Mouse (Mus musculus) CD8-positive naive resting alpha-beta T cell, adult 2 months (primary cell): ENCODE data around the gene Nlrc4.
"Not testable (repeated sequence)": the region's sequence is repeated elsewhere in the genome, so short reads cannot be mapped to it uniquely, and the experiment has no call there.

Experiments
- DNase-seq, 2 experiments: peaks; one replicate each; pipeline ENCODE4 v3.0.0; 2022; ENCODE audit warnings: low read depth in 2 of 2, low spot score in 2 of 2

Nlrc4 gene

GRCm38 (mm10) chr17:74458711-74459408 lies at the start of gene Nlrc4:
TSS of gene Nlrc4 (minus strand) at chr17:74459142.
- DNase-seq, result no peak

DNA sequence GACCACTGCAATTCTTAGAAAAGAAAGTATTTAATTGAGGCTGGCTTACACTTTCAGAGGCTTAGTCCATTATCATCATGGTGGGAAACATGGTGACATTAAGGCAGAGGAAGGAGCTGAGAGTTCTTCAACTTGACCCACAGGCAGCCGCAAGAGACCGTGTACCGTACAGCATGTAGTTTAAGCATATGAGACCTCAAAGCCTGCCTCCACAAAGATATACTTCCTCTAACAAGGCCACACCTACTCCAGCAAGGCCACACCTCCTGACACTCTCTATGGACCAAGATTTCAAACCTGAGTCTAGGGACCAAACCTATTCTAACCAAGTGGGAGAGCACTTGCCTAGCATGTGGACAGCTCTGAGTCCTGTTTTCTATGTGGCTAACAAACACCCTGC lies 49.7 kb upstream of the Nlrc4 start:
- no peak for DNase-seq

DNA sequence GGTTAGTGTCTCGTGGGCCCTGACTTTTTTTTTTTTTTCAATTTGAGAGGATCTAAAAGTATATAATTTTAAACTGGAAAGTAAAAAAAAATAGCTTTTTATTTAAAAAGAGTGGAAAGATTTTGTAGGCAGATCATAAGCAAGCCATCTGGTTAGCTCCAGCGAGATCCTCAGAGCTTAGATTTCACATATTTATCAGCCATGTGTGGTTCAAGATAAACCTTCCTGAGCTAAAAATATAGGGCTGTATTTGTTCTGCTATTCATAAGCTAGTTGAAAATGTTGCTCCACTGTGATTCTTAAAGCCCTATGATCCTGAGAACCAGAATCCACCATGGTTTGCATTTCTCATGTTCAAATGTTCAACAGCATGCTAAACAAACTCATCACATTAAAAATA lies 49.0 kb upstream of the Nlrc4 start:
- no peak for DNase-seq

DNA sequence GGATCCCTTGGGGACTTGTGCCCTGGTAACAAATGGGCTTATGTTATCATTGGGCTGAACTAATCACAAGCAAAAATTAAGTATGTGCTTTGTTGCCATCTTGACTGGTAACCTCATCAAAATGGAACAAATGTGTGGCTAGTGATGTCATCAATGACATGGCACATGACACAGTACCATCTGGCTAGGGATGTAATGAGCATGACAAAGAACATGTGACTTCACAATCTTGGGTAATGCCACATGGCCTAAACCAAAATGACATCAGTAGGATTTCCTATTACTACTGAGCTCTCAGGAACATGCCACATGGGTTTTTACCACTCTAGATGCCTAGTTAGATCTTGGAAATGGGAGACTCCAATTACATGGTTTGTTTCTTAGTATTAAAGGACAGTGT lies 42.1 kb upstream of the Nlrc4 start:
- DNase-seq, result no peak

- DNase-seq, result no peak
These were observed 41.3 kb upstream of the Nlrc4 start for GRCm38 (mm10) chr17:74500204-74500603.

- no peak for DNase-seq
These were observed 32.6 kb upstream of the Nlrc4 start for GRCm38 (mm10) chr17:74491565-74491964.

DNA sequence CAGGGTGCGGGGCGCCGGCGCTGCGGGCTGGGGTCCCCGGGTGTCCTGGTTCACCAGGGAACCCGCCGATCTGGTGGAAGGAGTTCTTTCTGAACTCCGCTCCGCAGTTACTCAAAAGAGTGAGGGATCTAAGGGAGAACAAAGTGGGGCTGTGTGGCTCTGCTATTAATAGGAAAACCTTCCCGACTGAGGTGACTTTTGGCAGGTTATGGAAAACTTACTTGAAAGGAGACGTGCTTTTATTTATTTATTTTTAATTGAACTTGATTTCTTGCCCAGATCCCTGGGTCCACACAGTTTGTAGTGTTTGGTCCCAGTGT lies 30.9 kb upstream of the Nlrc4 start:
- DNase-seq, result no peak

DNA sequence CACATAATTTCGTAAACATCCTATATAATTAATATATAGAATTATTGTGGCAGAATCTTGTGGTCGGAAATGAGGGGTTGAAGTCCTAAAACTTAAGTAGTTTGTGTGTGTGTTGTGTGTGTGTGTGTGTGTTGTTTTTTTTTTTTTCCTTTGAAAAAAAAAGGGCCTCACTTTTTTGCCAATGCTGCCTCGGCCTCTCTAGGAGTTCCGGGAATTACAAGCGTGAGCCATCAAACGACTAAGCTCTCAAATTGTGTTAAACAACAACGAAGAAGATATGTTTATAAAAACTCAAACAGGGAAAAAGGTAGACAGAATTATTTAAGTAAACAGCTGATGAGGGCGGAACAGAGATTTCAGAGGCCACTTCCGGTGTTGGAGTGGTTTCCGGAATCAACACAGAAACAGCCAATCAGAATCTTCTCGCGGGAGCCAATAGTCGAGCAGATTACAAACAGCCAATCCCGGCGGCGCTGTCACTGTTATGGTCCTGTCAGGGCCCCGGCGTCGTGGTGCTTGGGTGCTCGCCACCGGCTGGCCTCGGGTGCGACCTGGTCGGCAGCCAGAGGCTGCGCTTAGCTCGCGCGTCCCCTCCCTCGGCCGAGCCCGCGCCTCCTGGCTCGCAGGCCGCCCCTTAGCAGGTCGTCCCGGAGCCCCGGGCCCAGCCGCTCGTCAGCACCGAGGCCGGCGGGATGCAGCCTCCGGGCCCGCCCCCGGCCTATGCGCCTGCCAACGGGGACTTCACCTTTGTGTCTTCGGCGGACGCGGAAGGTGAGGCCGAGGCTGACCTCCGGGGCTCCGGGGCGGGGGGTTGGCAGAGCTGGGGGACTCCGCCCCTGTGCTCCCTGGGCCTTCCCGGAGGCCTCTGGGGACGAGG lies 30.3 kb upstream of the Nlrc4 start, which contains the start of gene Yipf4:
Yipf4 (plus strand) TSS at position 470 of the 877 bp plus-strand sequence.
- peak; percentile 92 to 97 for DNase-seq

DNA sequence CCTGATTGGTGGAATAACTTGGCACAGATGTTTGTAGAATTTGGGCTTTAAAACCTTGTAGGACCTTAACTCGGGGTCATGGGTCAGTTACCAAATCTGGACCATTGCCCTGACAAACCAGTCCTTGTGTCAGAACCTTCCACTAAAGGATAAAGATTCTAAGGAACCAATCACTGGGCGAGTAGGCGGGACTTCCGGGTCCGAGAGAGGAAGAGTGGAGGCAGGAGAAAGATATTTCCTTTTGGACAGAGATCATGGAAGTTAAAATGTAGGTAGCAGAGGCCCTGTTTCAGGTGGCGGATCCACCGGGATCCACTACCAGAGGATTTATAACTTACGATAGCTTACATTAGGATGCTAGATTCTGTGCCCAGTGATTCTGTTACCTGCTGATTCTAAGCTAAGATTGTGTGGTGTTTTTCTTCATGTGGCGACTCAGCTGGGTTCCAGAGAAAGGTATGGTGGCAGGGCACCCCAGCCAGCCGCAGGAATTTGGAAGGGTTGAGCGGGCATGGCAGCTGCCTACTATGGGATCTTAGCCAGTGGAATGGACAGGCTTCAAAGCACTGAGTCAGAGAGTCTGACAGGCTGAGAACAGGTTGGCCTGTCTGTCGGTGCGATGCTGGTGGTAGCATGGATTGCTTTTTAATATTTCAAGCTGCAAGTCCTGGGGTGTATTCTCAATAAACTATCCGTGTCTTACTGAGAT lies 21.6 kb upstream of the Nlrc4 start:
- no peak for DNase-seq

- not testable (repeated sequence) for DNase-seq
These were observed 11.2 kb upstream of the Nlrc4 start for GRCm38 (mm10) chr17:74470133-74470532.

DNA sequence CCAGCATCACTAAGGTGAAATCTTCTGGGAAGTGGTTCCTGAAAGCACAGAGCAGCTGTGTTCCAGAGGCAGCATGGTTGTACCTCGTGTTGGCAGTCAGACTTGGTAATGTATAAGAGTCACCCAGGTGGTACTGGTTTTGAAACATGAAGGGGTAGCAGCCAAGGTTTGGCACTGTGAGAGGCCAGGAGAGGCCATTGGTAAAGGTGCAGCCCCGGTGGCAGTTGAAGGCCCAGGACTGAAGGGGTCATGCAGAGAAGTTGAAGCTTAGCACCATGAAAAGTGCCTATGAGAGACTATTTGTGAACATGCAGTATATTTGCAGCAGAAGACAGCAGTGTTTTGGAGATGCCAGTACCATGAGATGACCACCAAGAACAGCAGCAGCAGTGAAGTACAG lies 9.0 kb upstream of the Nlrc4 start:
- DNase-seq, result not testable (repeated sequence)

- no peak for DNase-seq
These were observed 4.6 kb upstream of the Nlrc4 start for GRCm38 (mm10) chr17:74463510-74463909.

GRCm38 (mm10) chr17:74457972-74458677 lies 817 bp downstream of the Nlrc4 start:
- DNase-seq, result no peak

DNA sequence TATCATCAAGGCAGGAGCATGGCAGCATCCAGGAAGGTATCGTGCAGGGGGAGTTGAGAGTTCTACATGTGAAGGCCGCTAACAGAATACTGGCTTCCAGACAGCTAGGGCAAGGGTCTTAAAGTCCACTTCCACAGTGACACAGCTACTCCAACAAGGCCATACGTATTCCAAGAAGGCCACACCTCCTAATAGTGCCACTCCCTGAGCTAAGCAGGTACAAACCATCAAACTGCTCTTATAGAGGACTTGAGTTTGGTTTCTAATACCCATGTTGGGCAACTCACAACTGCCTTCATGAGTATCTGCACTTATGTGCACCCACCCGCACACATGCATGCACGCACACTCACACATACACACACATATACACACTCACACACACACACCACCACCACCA lies 2.1 kb downstream of the Nlrc4 start:
- no peak for DNase-seq

DNA sequence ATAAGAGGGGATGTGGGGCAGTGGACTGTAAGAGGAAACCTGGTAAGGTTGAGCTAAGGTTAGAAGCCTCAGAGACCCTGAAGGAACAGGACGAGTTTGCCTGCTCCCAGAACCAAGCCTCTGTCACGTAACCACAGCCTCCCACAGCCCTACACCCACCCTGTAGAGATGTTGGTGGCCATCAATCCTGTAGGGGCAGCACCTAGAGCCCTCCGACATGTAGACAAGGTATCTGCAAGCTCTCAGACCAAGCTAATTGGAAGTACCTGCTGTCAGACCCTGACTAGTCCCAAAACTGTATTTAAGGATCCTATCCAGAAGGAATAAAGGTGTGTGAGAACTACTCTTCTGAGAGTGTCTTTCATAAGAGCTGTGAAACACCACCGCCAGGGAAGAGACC lies 3.5 kb downstream of the Nlrc4 start:
- no peak for DNase-seq

GRCm38 (mm10) chr17:74454660-74455059 lies 4.3 kb downstream of the Nlrc4 start:
- DNase-seq, result no peak

GRCm38 (mm10) chr17:74453928-74454327 lies 5.0 kb downstream of the Nlrc4 start:
- no peak for DNase-seq

GRCm38 (mm10) chr17:74449776-74450175 lies 9.2 kb downstream of the Nlrc4 start:
- no peak for DNase-seq

DNA sequence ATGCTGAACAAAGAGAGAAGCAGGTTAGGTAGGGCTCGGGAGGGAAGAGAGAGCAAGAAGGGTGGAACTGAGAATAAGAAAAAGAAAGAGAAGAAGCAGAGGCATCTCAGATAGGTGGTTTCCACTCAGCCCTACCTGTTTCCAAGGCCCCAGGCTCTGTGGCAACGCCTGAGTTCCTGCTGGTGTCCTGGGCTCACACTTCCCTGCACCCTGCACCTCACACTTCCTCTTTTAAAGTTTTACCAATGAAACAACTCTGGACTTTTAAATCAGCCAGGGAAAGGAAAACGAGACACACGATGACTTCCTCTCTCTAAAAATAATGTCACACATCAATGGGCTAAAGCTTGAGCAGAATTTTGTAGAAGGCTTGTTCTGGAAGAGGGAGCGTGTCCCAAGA lies 18.5 kb downstream of the Nlrc4 start:
- DNase-seq, result no peak

- DNase-seq, result no peak
These were observed 21.2 kb downstream of the Nlrc4 start for GRCm38 (mm10) chr17:74437762-74438161.

- DNase-seq, result no peak
These were observed 26.3 kb downstream of the Nlrc4 start for GRCm38 (mm10) chr17:74432631-74433030.
